ENCODE assay signal across 25 mouse cellular contexts in the genomic region with DNA sequence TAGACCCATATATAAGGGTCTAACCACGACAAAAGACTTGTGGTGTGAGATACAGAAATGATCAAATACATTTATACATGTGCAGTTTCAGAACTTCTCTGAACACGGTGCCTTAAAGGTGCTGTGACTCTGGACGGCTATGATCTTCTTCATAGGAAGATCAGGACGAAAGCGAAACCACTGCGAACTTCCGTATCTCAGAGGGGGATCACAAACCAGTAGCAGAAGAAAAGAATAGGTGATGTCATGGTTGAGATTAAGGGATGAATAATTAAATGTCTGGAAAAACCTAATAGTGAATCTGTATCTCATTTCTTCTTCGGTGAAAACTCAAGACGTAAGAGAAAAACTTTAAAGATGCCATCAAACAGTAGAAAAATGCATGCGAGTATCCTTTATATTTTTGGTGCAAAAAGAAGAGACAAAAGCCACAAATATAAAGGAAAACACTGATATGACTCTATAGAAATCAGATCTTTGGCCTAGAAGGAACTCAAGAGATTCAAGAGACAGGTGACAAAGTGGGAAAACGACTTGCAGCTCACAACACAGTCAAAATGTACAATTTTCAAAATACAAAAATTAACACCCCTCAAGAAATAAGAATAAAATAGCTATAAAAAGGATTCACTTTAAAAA.
DNase-seq lines count a peak whose midpoint lies in the region; ATAC-seq and TF ChIP-seq lines count a peak whose summit lies in the region.
"Had no signal": no experiment of that assay in that cellular context is flagged by ENCODE, and none has a peak within 500 bp of the region (broad histone marks: within the 10 kb centered on the region; RNA-seq: fewer than 3 reads in every experiment).

No protein-coding gene starts in this region.

- dilution Hi-C loops in CH12.LX (cut with MboI; ENCODE audit: extremely low pct_ligation_motif_present, extremely low pct_unique_long_range_greater_than_20kb, low sequenced_read_pairs), result no loop called here

- TF ChIP-seq CTCF in CH12.LX (conservative IDR thresholded peaks at IDR 0.05 in 1 of 2, IDR thresholded peaks at IDR 0.05 in 1 of 2; ENCODE audit: low read depth in 2 of 2, low read length in 2 of 2), result no peak

- H3K4me3 ChIP-seq in lung, embryonic 16.5 days (ENCODE audit: low read length), result no peak overlapping the region; the same call in 1 of the 2 replicates
- no peak overlapping the region for H3K4me3 ChIP-seq in midbrain, embryonic 11.5 days (ENCODE audit: low read depth, low read length)
- H3K4me3 ChIP-seq in midbrain, embryonic 14.5 days (replicated peaks; ENCODE audit: low read depth, low read length), result no peak overlapping the region
- no peak overlapping the region for H3K4me3 ChIP-seq in CH12.LX (replicated peaks in 1 of 3; ENCODE audit: low read depth in 2 of 3, low read length in 2 of 3, poor library complexity in 1 of 3)
- H3K4me3 ChIP-seq: embryonic facial prominence, embryonic 13.5 days; embryonic facial prominence, embryonic 15.5 days; erythroblast, embryonic 14.5 days; forebrain, embryonic 13.5 days; forebrain, embryonic 15.5 days had no signal

- H3K79me2 ChIP-seq in CH12.LX (replicated peaks; ENCODE audit: control insufficient read depth, extremely low read depth, insufficient read depth, poor library complexity, severe bottlenecking), result no peaks in the 10 kb centered on the region

- WGBS in lung, embryonic 16.5 days, result 86% methylated on average over 11 of the region's 11 CpGs
- WGBS in midbrain, embryonic 11.5 days, result 84% methylated on average over 11 of the region's 11 CpGs
- WGBS in midbrain, embryonic 14.5 days, result 69% methylated on average over 11 of the region's 11 CpGs

- no peak for TF ChIP-seq RAD21 in CH12.LX (IDR thresholded peaks at IDR 0.05; ENCODE audit: low read depth, low read length)

- 0 out of 2 replicates have a peak, but pooled peaks have one; percentile 6 for TF ChIP-seq EP300 in CH12.LX (IDR thresholded peaks at IDR 0.05; ENCODE audit: low read length)

- in situ Hi-C loops in CH12.LX (cut with MboI; ENCODE audit: low pct_ligation_motif_present, low pct_unique_long_range_greater_than_20kb, low sequenced_read_pairs), result no loop called here

- H3K36me3 ChIP-seq in lung, embryonic 16.5 days (ENCODE audit: control insufficient read depth, insufficient read depth, low read length), result no peaks in the 10 kb centered on the region
- H3K36me3 ChIP-seq in midbrain, embryonic 11.5 days (ENCODE audit: control insufficient read depth, insufficient read depth, low read length), result no peaks in the 10 kb centered on the region
- H3K36me3 ChIP-seq in midbrain, embryonic 14.5 days (ENCODE audit: control insufficient read depth, insufficient read depth, low read length), result no peaks in the 10 kb centered on the region
- no peaks in the 10 kb centered on the region for H3K36me3 ChIP-seq in CH12.LX (replicated peaks in 1 of 2; ENCODE audit: control insufficient read depth in 1 of 2, insufficient read depth in 1 of 2, low read length in 1 of 2)
- H3K36me3 ChIP-seq: embryonic facial prominence, embryonic 13.5 days; embryonic facial prominence, embryonic 15.5 days; forebrain, embryonic 15.5 days had no signal

- no peak for TF ChIP-seq POLR2A in CH12.LX (IDR thresholded peaks at IDR 0.05; ENCODE audit: low read depth, low read length)

- no peak overlapping the region for H3K9ac ChIP-seq in lung, embryonic 16.5 days (ENCODE audit: low read length)
- no peak overlapping the region for H3K9ac ChIP-seq in midbrain, embryonic 11.5 days (ENCODE audit: low read length)
- H3K9ac ChIP-seq in midbrain, embryonic 14.5 days (replicated peaks; ENCODE audit: low read length), result no peak overlapping the region
- H3K9ac ChIP-seq in CH12.LX (ENCODE audit: insufficient read depth, low read depth), result peak overlapping the region; percentile 66
- H3K9ac ChIP-seq: embryonic facial prominence, embryonic 13.5 days; embryonic facial prominence, embryonic 15.5 days; forebrain, embryonic 13.5 days; forebrain, embryonic 15.5 days; forebrain, postnatal 0 days had no signal

- no peaks in the 10 kb centered on the region for H3K9me3 ChIP-seq in lung, embryonic 16.5 days (ENCODE audit: control insufficient read depth, low read length)
- no peaks in the 10 kb centered on the region for H3K9me3 ChIP-seq in midbrain, embryonic 11.5 days (ENCODE audit: control insufficient read depth, low read length)
- no peaks in the 10 kb centered on the region for H3K9me3 ChIP-seq in midbrain, embryonic 14.5 days (ENCODE audit: control insufficient read depth, low read length)
- H3K9me3 ChIP-seq in CH12.LX (replicated peaks; ENCODE audit: low read length), result no peaks in the 10 kb centered on the region
- H3K9me3 ChIP-seq: embryonic facial prominence, embryonic 13.5 days; embryonic facial prominence, embryonic 15.5 days; forebrain, embryonic 13.5 days; forebrain, embryonic 15.5 days had no signal

- H3K4me1 ChIP-seq in lung, embryonic 16.5 days (replicated peaks; ENCODE audit: control insufficient read depth, insufficient read depth, low read length), result no peaks in the 10 kb centered on the region
- peaks cover 26% of the 10 kb centered on the region for H3K4me1 ChIP-seq in midbrain, embryonic 11.5 days (ENCODE audit: control insufficient read depth, insufficient read depth, low read length)
- H3K4me1 ChIP-seq in midbrain, embryonic 14.5 days (ENCODE audit: control insufficient read depth, insufficient read depth, low read length), result peaks cover 28% of the 10 kb centered on the region
- peaks cover 3 to 8% of the 10 kb centered on the region in 2 experiments for H3K4me1 ChIP-seq in CH12.LX (ENCODE audit: control insufficient read depth in 1 of 2, insufficient read depth in 2 of 2)
- H3K4me1 ChIP-seq: embryonic facial prominence, embryonic 13.5 days; embryonic facial prominence, embryonic 15.5 days had no signal

- no peak for DNase-seq in lung, postnatal 10 days
- peak; percentile 56 for DNase-seq in midbrain, embryonic 11.5 days (ENCODE audit: low spot score, missing footprints)
- no peak for DNase-seq in midbrain, embryonic 14.5 days
- DNase-seq in CH12.LX (ENCODE audit: extremely low read depth), result peak; percentile 59
- DNase-seq in MEL-GATA-1-ER (ENCODE audit: extremely low read depth, low read depth), result peak; percentile 23
- DNase-seq in cerebellum, adult 11 months, result no peak
- DNase-seq: adrenal gland, adult 2 months; adrenal gland, postnatal 10 days; adrenal gland, postnatal 25 days; B cell, adult 2 months; cerebellum, adult 18-20 months; cerebellum, adult 8-10 months; cerebellum, adult 9-11 months; cerebellum, postnatal 14 days; cerebellum, postnatal 36 days; embryo, embryonic 11 days; forebrain, postnatal 0 days had no signal

- peak overlapping the region; percentile 97; the same call in 1 of the 2 replicates for H3K27ac ChIP-seq in lung, embryonic 16.5 days (ENCODE audit: low read length)
- H3K27ac ChIP-seq in midbrain, embryonic 11.5 days (ENCODE audit: low read depth, low read length), result no peak overlapping the region
- no peak overlapping the region for H3K27ac ChIP-seq in midbrain, embryonic 14.5 days (replicated peaks; ENCODE audit: low read depth, low read length)
- H3K27ac ChIP-seq in CH12.LX (ENCODE audit: insufficient read depth, low read depth), result no peak overlapping the region
- H3K27ac ChIP-seq: embryonic facial prominence, embryonic 13.5 days; embryonic facial prominence, embryonic 15.5 days; forebrain, embryonic 13.5 days; forebrain, embryonic 15.5 days had no signal

- H3K27me3 ChIP-seq in lung, embryonic 16.5 days (ENCODE audit: control insufficient read depth, insufficient read depth, low read depth, low read length), result no peaks in the 10 kb centered on the region
- H3K27me3 ChIP-seq in midbrain, embryonic 11.5 days (ENCODE audit: control insufficient read depth, insufficient read depth, low read length), result peaks cover 4% of the 10 kb centered on the region; the same call in 1 of the 2 replicates
- no peaks in the 10 kb centered on the region for H3K27me3 ChIP-seq in midbrain, embryonic 14.5 days (ENCODE audit: control insufficient read depth, insufficient read depth, low read length)
- no peaks in the 10 kb centered on the region for H3K27me3 ChIP-seq in CH12.LX (replicated peaks)
- H3K27me3 ChIP-seq: embryonic facial prominence, embryonic 13.5 days; embryonic facial prominence, embryonic 15.5 days; forebrain, embryonic 13.5 days; forebrain, embryonic 15.5 days had no signal

- ATAC-seq in lung, embryonic 16.5 days (ENCODE audit: low read depth), result no peak
- ATAC-seq in midbrain, embryonic 11.5 days (ENCODE audit: low FRiP score), result no peak
- ATAC-seq in midbrain, embryonic 14.5 days (ENCODE audit: low FRiP score, low TSS enrichment), result no peak
- no peak for ATAC-seq in cerebellum, adult (ENCODE audit: insufficient number of reproducible peaks, low FRiP score, low TSS enrichment)
- ATAC-seq: CD4-positive, CD25-positive, alpha-beta regulatory T cell, adult 4 months; forebrain, embryonic 13.5 days; forebrain, embryonic 15.5 days; forebrain, postnatal 0 days had no signal

- H3K4me2 ChIP-seq in lung, embryonic 16.5 days (ENCODE audit: low read depth, low read length), result 0 out of 2 replicates have a peak overlapping the region, but pooled peaks have one; percentile 50
- no peak overlapping the region for H3K4me2 ChIP-seq in midbrain, embryonic 11.5 days
- no peak overlapping the region for H3K4me2 ChIP-seq in midbrain, embryonic 14.5 days (ENCODE audit: low read length)
- peak overlapping the region; percentile 89 for H3K4me2 ChIP-seq in CH12.LX (ENCODE audit: insufficient read depth, low read depth, poor library complexity, severe bottlenecking)
- H3K4me2 ChIP-seq: embryonic facial prominence, embryonic 13.5 days; embryonic facial prominence, embryonic 15.5 days; forebrain, embryonic 13.5 days; forebrain, embryonic 15.5 days had no signal

TF ChIP-seq in CH12.LX, 34 proteins besides CTCF, POLR2A, EP300 and RAD21 (continues in another document):
- no peak for TF ChIP-seq TCF12 (IDR thresholded peaks at IDR 0.05; ENCODE audit: low read depth, low read length)
- peak; percentile 39; the same call in 1 of the 2 replicates for TF ChIP-seq MAX (IDR thresholded peaks at IDR 0.05; ENCODE audit: low read length)
- TF ChIP-seq MAZ (IDR thresholded peaks at IDR 0.05; ENCODE audit: low read depth, low read length), result no peak
- TF ChIP-seq CHD1 (IDR thresholded peaks at IDR 0.05; ENCODE audit: low read depth, low read length), result peak; percentile 65; the same call in 1 of the 2 replicates
- TF ChIP-seq JUN (IDR thresholded peaks at IDR 0.05; ENCODE audit: insufficient read depth, low read depth, low read length), result peak; percentile 54; the same call in 1 of the 2 replicates
- no peak for TF ChIP-seq NRF1 (IDR thresholded peaks at IDR 0.05; ENCODE audit: low read depth, low read length)
- TF ChIP-seq HCFC1 (IDR thresholded peaks at IDR 0.05; ENCODE audit: low read depth, low read length), result no peak
- TF ChIP-seq UBTF (IDR thresholded peaks at IDR 0.05; ENCODE audit: low read depth, low read length), result no peak
- no peak for TF ChIP-seq USF2 (conservative IDR thresholded peaks at IDR 0.05; ENCODE audit: low read depth, low read length)
- TF ChIP-seq RCOR1 (conservative IDR thresholded peaks at IDR 0.05; ENCODE audit: low read depth, low read length), result no peak
- 0 out of 2 replicates have a peak, but pooled peaks have one; percentile 46 for TF ChIP-seq IRF4 (IDR thresholded peaks at IDR 0.05; ENCODE audit: low read depth, low read length)
- no peak for TF ChIP-seq MXI1 (IDR thresholded peaks at IDR 0.05; ENCODE audit: low read depth, low read length)

Comparison
In these comparisons a context has a peak if more than half of its experiments do, and no peak if none do; other contexts are left out.
1. DNase-seq: peak in midbrain, embryonic 11.5 days (single experiment), CH12.LX (single experiment) and MEL-GATA-1-ER (single experiment); none in lung, postnatal 10 days (single experiment), midbrain, embryonic 14.5 days (single experiment) and cerebellum, adult 11 months (single experiment).
2. H3K4me2 ChIP-seq: peak in lung, embryonic 16.5 days (single experiment) and CH12.LX (single experiment); none in midbrain, embryonic 11.5 days (single experiment) and midbrain, embryonic 14.5 days (single experiment).